Mouse (Mus musculus): ENCODE results near the gene Fam126b. TPM values are rescaled to one million over a fixed set of nuclear protein-coding genes. Genes with fewer than 3 reads are reported as not detected.

Fam126b gene
- 11.3 and 13.3 TPM in 2 replicates for polyA plus RNA-seq (2015; fragmentation: Nextera tagmentation; extraction: Ambion mirVana)

DNA sequence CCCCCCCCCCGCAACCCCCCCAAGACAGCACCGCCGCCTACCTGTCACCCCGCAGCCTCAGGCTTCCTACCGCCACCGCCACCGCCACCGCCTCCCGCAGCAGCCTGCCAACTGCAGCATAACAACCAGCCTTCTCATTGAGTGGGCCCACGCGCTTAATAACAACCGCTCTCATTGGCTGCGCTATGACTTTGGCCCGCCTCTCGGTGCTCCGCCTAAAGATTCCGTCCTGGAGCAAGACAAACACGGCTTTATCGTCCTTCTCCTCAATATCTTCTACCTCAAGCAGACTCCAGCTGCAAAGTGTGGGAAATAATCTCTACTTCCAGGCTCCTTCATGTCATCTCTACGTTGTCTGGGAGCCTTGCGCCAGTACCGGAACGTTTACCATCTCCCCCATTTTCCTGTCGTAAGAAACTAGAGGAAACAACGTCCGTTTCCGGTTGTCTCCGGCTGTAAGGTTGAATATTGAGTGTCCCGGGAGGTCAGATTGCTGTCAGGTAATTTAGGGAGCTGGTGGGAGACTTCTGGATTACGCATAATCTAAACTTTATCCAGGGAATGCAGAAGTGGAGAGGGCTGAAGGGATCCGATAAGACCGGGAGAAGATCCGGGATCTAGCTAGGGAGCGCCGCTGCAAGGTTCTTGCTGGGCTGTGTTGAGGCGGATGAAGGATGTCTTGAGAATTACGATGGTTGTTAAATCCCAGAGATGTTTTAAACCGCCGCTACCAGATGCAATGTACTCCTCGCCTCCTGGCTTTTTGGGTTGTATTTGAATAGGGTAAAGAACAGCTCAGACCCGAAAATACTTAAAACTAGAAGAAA is at the start of gene Fam126b, which contains the start of gene Ndufb3:
Gene Fam126b (minus strand): TSS at position 153 of the 827 bp plus-strand sequence.
Gene Ndufb3 (plus strand): TSS at position 214 of the 827 bp plus-strand sequence.

GRCm38 (mm10) chr1:58504577-58505254 is 81.4 kb downstream of the Fam126b start, which contains the start of gene Orc2:
Orc2 (minus strand) TSS chr1:58505109.

Other genes with a start within 250 kb of the Fam126b start
- 282 and 334 TPM in 2 replicates for gene Bzw1, start 193.4 kb downstream of the Fam126b start, polyA plus RNA-seq (2015; fragmentation: Nextera tagmentation; extraction: Ambion mirVana)
- 103 and 115 TPM in 2 replicates for gene Clk1, start 162.3 kb downstream of the Fam126b start, polyA plus RNA-seq (2015; fragmentation: Nextera tagmentation; extraction: Ambion mirVana)
- 34.8 and 35.2 TPM in 2 replicates for gene Nif3l1, start 141.2 kb downstream of the Fam126b start, polyA plus RNA-seq (2015; fragmentation: Nextera tagmentation; extraction: Ambion mirVana)
- gene Ppil3, start 140.8 kb downstream of the Fam126b start, polyA plus RNA-seq (2015; fragmentation: Nextera tagmentation; extraction: Ambion mirVana): 54.7 and 55.1 TPM in 2 replicates
- gene Orc2, start 81.2 kb downstream of the Fam126b start, polyA plus RNA-seq (2015; fragmentation: Nextera tagmentation; extraction: Ambion mirVana): 19.4 and 20.8 TPM in 2 replicates
- 245 and 262 TPM in 2 replicates for gene Ndufb3, start 61 bp upstream of the Fam126b start, polyA plus RNA-seq (2015; fragmentation: Nextera tagmentation; extraction: Ambion mirVana)
- gene Als2cr12, start 109.7 kb upstream of the Fam126b start, polyA plus RNA-seq (2015; fragmentation: Nextera tagmentation; extraction: Ambion mirVana): not detected in 2 replicates
- 22.7 and 23.5 TPM in 2 replicates for gene Cflar, start 125.2 kb upstream of the Fam126b start, polyA plus RNA-seq (2015; fragmentation: Nextera tagmentation; extraction: Ambion mirVana)
- gene Casp8, start 209.1 kb upstream of the Fam126b start, polyA plus RNA-seq (2015; fragmentation: Nextera tagmentation; extraction: Ambion mirVana): 4.8 and 5.1 TPM in 2 replicates

All from neural tube, postnatal 0 days (tissue).